Mouse (Mus musculus): Measurements from ENCODE around the gene Yeats4. TPM values are rescaled to one million over a fixed set of nuclear protein-coding genes. Genes with fewer than 3 reads are reported as not detected.

Gene Yeats4
- total RNA-seq, 2 experiments from 2014 or later, result 26.5 to 26.8 TPM

GRCm38 (mm10) chr10:117208221-117208620 lies 16.1 kb downstream of the Yeats4 start:
- DNase-seq (ENCODE audit: low spot score), result no peak
- intact Hi-C loops (cut with DNase I), result loop anchor here (5.0 kb wide), 2 partner anchors 56 to 126 kb away; no protein-coding TSS in a partner anchor

- no peak for DNase-seq (ENCODE audit: low spot score)
- intact Hi-C loops (cut with DNase I), result loop anchor here (5.0 kb wide), 2 partner anchors 54 to 124 kb away; no protein-coding TSS in a partner anchor
Measured at GRCm38 (mm10) chr10:117206070-117206469, 18.2 kb downstream of the Yeats4 start.

GRCm38 (mm10) chr10:117203558-117203981 lies 20.7 kb downstream of the Yeats4 start:
- DNase-seq (ENCODE audit: low spot score), result no peak
- intact Hi-C loops (cut with DNase I), result no loop called here

GRCm38 (mm10) chr10:117202981-117203557 lies 21.2 kb downstream of the Yeats4 start:
- intact Hi-C loops (cut with DNase I), result no loop called here
- no peak for DNase-seq (ENCODE audit: low spot score)

- intact Hi-C loops (cut with DNase I), result no loop called here
- no peak for DNase-seq (ENCODE audit: low spot score)
Measured at GRCm38 (mm10) chr10:117199701-117200100, 24.6 kb downstream of the Yeats4 start.

- no peak for DNase-seq (ENCODE audit: low spot score)
- intact Hi-C loops (cut with DNase I), result no loop called here
Measured at GRCm38 (mm10) chr10:117196696-117197095, 27.6 kb downstream of the Yeats4 start.

GRCm38 (mm10) chr10:117195748-117196147 lies 28.6 kb downstream of the Yeats4 start:
- no peak for DNase-seq (ENCODE audit: low spot score)
- intact Hi-C loops (cut with DNase I), result no loop called here

GRCm38 (mm10) chr10:117195005-117195404 lies 29.3 kb downstream of the Yeats4 start:
- intact Hi-C loops (cut with DNase I), result no loop called here
- DNase-seq (ENCODE audit: low spot score), result no peak

GRCm38 (mm10) chr10:117193364-117193763 lies 30.9 kb downstream of the Yeats4 start:
- intact Hi-C loops (cut with DNase I), result no loop called here
- DNase-seq (ENCODE audit: low spot score), result no peak

- no peak for DNase-seq (ENCODE audit: low spot score)
- intact Hi-C loops (cut with DNase I), result no loop called here
Measured at GRCm38 (mm10) chr10:117185399-117186089, 38.8 kb downstream of the Yeats4 start.

- intact Hi-C loops (cut with DNase I), result no loop called here
- DNase-seq (ENCODE audit: low spot score), result no peak
Measured at GRCm38 (mm10) chr10:117181098-117181497, 43.2 kb downstream of the Yeats4 start.

- intact Hi-C loops (cut with DNase I), result no loop called here
- DNase-seq (ENCODE audit: low spot score), result no peak
Measured at GRCm38 (mm10) chr10:117174645-117175044, 49.7 kb downstream of the Yeats4 start.

- no peak for DNase-seq (ENCODE audit: low spot score)
- intact Hi-C loops (cut with DNase I), result no loop called here
Measured at GRCm38 (mm10) chr10:117173566-117174438, 50.5 kb downstream of the Yeats4 start.

- no peak for DNase-seq (ENCODE audit: low spot score)
- intact Hi-C loops (cut with DNase I), result no loop called here
Measured at GRCm38 (mm10) chr10:117173111-117173510, 51.2 kb downstream of the Yeats4 start.

GRCm38 (mm10) chr10:117172069-117172468 lies 52.2 kb downstream of the Yeats4 start:
- DNase-seq (ENCODE audit: low spot score), result no peak
- intact Hi-C loops (cut with DNase I), result no loop called here

GRCm38 (mm10) chr10:117166785-117167425 lies 57.4 kb downstream of the Yeats4 start:
- intact Hi-C loops (cut with DNase I), result no loop called here
- DNase-seq (ENCODE audit: low spot score), result no peak

Data from heart, postnatal 25 days (tissue).